Mouse (Mus musculus): ENCODE results near the gene Tmprss15. TPM values are rescaled to one million over a fixed set of nuclear protein-coding genes. Genes with fewer than 3 reads are reported as not detected.

Gene Tmprss15
- not detected for polyA plus RNA-seq (2014; fragmentation: Illumina TruSeq; extraction: RNeasy Lipid Tissue Mini Kit (QIAGEN cat#74804); ENCODE audit: low read depth, low replicate concordance)

DNA sequence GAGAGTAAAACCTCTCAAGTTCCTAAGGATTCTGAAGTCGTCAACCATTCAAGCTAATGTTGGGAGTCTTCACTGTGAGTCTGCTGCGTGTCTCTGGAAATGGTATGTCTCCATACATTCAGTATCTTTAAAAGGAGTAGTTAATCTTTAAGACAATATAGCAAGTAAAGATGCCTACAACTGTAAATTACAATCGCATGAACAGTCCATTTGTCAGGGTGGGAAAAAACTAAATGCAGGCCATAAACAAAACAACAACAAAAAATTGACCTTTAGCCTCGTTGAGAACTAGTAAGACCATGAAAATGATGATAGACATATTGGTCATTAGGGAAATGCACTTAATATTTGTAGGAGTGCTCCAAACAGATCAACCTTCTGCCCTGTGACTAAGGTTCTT lies at the start of gene Tmprss15:
TSS of gene Tmprss15 (minus strand) at position 101 of the 400 bp plus-strand sequence.

DNA sequence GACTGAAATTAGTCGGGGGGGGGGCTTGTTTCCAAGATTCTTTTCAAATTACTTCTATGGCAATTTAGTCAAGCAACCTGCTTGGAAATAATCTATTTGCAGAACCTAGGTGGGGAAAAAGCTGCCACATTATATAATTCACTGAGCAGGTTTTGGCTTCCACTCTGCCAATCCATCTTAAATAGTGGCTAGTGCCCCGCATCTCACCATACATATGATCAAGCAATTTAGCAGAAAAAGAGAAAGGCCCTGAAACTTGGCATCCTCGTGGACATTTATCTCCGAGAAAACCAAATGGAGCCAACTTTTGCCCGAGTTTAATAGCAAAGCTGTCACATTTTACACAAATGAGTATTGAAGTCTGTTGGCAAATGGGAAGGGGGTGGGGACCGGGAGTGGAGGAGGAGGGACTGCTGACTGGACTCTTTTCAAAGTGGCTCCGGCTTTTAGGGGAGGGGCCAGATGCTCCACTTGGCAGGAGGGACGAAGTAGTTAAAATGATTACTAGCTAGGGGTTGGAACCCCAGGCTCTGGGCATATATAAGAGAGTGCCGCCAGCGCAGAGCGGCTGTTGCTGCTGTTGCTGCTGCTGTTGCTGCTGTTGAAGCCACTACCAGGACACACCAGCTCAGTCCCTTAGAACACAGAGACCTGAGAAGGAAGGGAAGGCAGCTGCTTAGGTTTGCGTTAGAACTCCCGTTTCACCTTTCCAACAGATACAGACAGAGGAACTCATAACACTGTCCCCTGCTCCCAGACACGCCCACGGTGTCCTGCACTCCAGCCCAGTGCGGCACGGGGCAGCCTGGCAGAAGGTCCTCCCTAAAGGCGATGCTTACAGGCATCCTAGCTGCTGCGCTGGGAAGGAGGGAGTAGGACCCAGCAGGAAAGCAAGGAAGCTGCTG lies 160.3 kb downstream of the Tmprss15 start, which contains the start of gene Chodl:
TSS of gene Chodl (plus strand) at position 567 of the 905 bp plus-strand sequence.

Other genes starting within 250 kb of the Tmprss15 start
- gene Chodl, start 160.1 kb downstream of the Tmprss15 start, polyA plus RNA-seq (2014; fragmentation: Illumina TruSeq; extraction: RNeasy Lipid Tissue Mini Kit (QIAGEN cat#74804); ENCODE audit: low read depth, low replicate concordance): not detected